Mouse (Mus musculus) layer of hippocampus, postnatal 36 days (tissue): ENCODE data around the gene Atrip. TPM values are rescaled to one million over a fixed set of nuclear protein-coding genes. Genes with fewer than 3 reads are reported as not detected.
A peak's percentile ranks its signal among the peaks of the same experiment; 100 is the strongest.

Experiments used
- DNase-seq, 2 experiments: peaks; one replicate each; pipeline ENCODE4 v3.0.0; 2022
- total RNA-seq, 2 experiments: library from RNA; stranded (reverse); gene quantifications; 2 replicates each; pipeline ENCODE4 v1.2.3; 2021

Gene Atrip
- 10 to 100 TPM; 28.1 to 31.0 TPM for total RNA-seq

DNA sequence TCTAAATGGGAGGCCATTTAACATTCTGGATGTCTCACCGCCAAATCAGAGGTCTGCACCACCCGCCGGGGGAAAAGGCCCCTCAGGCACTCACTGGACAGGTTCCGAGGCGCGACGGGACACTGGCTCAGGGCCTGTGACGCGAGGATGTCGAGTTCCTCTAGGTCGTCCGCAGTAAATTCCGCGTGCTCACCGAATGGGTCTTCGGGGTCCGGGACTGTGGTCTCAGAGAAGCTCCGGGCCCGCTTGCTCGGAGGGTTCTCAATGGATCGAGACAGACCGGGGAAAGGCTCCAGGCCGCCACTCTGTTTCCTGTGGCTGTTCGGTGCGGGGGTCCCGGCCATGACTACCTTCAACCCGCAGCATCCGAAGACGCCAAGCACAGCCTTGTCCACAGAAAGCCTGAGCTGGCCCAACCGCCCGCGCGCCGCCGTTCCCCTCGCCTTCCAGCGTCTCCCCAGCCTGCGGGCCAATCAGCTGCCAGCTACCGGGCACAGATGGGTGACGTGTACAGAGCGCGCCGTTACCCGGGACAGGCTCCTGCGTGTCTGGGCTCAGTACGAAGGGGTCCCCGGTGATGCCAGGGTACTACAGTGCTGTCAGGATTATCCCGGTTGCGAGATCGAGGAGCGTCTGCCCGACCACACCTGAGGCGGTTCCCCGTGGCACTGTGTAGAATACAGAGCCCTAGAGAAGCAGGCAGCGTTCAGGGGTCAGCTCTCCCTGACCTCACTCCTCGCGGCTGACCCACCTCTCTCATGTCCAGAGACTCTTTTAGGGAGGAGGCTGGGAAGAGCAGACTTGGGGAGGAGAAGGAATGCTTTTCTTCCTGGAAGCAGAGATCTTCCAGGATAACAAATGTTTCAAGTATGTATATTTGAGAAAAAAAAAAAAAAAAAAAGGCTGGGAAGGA, at the start of gene Atrip:
TSS of gene Atrip (minus strand) at position 464 of the 913 bp plus-strand sequence.
- DNase-seq: peak; percentile 92 to 94

DNA sequence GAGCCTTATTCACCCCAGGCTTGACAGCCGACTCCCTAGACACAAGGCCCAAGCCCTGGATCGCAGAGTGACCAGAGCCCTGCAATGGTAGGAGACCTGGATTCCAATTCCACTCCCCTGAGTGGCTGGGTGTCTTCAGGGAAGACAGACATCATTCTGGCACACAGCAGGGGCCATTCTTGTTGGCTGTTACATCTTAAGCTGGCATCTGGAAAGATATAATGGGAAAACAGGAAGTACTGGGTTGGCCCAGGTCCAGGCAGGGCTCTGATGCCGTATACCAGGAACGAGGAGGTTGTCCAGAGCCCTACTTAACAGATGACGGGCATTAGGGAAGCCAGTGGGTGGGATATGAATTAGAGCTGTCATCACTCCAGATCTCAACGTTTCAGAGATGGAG, 49.3 kb upstream of the Atrip start:
- no peak for DNase-seq

DNA sequence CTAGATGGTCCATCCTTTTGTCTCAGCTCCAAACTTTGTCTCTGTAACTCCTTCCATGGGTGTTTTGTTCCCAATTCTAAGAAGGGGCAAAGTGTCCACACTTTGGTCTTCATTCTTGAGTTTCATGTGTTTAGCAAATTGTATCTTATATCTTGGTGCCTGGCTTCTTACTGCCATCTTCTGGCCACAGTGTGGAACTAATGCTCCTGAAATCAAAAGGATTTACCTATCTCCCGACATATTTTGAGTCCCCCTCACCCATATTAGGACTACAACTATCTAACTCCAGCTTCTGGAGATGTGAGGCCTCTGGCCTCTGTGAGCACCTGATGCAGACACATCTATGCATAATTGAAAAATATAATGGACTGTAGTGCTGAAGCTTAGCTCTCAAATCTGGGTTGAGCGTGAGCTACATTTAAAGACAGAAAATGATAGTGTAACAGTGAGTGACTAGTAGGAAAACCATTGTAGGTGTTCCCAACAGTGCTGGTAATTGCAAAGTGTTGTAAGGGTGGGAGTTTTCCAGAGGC, 48.7 kb upstream of the Atrip start:
- peak in 1 of 2 experiments; percentile 26 for DNase-seq

- no peak for DNase-seq
These were observed 47.0 kb upstream of the Atrip start for GRCm38 (mm10) chr9:109120956-109121355.

- DNase-seq: no peak
These were observed 45.6 kb upstream of the Atrip start for GRCm38 (mm10) chr9:109119571-109119970.

DNA sequence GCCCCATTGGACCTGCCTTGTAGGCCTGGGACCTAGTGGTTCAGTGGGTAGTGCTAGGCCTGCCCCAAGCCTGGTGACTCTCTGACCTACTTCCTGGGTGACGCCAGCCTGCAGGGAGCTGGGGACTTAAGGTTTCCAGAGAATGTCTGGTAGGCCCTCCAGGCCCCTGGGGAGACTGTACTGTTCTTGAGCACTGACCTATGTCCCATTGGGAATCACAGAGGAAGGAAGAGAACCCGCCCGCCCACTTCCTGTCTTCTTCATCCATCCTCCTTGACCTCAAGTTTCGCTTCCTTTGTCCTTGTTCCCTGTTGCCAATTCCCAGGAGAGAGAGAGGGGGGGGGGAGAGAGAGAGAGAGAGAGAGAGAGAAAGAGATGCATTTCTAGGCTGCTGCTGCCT, 44.2 kb upstream of the Atrip start:
- DNase-seq: no peak

DNA sequence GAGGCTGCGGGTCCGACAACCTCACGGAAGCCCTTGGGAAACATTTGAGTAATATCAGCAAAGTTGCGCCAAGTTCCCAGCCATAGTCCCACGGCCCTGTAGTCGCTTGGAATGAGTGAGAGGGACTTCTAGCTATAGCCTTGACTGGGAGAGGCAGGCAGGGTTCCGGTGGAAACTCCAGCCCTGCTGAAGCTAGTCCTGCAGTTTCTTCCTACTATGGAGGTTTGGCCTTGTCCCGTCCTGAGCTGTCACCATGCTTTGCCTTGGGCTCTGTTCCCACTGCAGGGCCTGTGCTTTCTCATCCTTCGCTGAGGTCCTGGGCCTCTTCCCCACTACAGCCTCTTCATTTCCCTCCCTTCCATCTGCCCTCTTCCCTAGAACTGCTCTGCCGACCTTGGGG, 42.3 kb upstream of the Atrip start:
- no peak for DNase-seq

- no peak for DNase-seq
These were observed 40.9 kb upstream of the Atrip start for GRCm38 (mm10) chr9:109114871-109115270.

- no peak for DNase-seq
These were observed 40.4 kb upstream of the Atrip start for GRCm38 (mm10) chr9:109114276-109114675.

- no peak for DNase-seq
These were observed 39.4 kb upstream of the Atrip start for GRCm38 (mm10) chr9:109113331-109113730.

- no peak for DNase-seq
These were observed 37.7 kb upstream of the Atrip start for GRCm38 (mm10) chr9:109111591-109111990.

DNA sequence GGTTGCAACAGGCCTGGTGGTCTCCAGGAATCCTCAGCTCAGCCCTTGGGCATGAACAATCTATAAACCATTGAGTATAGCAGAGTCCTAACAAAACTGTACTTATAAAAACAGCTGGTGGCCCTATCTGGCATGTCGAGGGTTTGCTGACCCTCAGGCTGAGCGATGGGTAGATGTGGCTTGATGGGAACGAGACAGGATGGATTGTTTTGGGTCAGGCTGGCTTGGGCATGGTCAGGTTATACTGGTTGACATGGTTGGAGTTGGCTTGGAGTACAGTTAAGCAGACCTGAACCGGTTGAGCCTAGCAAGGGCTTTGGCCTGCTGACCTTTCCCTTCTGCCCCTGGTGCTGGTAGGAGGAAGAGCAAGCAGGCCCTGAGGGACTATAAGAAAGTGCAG, 37.2 kb upstream of the Atrip start:
- DNase-seq: no peak

GRCm38 (mm10) chr9:109110240-109110639, 36.3 kb upstream of the Atrip start:
- no peak for DNase-seq

DNA sequence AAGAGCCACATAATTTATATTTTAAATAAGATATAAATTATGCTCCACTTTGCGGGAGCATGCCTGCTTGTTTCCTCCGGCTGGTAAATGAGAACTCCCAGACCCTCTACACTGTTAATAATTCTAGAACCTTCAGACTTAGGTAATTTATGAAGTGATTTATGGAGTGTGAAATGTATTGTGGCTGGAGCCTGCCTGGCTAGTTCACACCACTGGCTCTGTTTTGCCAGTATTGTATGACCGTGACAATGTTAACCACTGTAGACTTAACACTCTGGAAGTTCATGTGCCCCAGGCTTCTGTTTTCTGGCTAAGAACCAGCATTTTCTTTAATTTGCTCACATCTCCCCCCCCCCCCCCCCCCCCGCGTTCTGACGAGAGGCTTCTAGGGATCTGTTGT, 33.4 kb upstream of the Atrip start:
- DNase-seq: no peak

DNA sequence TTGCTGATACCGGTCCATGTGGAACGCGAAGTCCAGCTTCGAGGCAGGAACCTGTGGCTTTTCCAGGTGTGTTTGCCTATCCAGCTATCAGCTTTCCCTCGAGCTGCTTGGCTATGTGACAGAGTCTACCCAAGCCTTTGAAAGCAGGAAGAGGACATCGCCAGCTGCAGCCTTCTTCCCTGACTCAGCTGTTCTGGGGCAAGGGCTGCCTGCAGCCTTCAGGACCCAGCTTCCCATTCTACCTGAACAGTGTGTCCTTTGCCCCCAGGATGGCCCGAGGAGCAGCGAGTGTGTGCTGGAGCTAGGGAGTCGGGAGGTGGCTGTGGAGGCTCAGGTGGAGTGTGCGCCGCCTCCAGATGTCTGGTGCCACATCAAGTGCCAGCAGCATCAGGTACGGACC, 31.7 kb upstream of the Atrip start:
- no peak for DNase-seq

DNA sequence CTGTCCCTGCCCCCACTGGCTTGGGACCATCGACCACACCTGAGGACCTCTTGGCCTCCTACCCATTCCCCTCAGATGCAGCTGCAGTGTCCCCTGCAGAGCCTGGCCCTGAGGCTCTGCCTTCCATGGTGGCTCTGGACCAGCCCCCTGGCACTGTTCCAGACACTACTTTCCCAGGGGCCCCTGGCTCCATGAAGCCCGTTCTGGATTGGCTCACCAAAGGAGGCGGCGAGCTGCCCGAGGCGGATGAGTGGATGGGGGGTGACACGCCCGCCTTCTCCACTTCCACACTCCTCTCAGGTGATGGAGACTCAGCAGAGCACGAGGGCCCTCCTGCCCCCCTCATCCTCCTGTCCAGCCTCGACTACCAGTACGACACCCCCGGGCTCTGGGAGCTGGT, 31.1 kb upstream of the Atrip start:
- DNase-seq: peak; percentile 35 to 53

DNA sequence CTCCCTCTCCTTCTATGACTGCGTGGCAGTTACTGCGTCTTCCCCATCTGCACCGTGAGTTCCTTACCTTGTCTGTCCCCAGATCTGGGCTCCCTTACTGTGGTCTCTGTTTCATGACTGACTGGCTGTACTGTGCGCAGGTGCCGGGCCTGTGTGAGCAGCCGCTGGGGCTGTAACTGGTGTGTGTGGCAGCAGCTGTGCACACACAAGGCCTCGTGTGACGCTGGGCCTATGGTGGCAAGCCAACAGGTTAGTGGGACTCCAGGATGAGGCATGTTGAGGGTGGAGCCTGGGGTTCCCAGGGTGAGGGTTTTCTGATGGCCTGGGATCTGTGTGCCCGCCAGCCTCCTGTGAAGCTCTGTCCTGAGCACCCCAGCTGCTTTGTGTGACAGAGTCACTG, 30.2 kb upstream of the Atrip start:
- no peak for DNase-seq

DNA sequence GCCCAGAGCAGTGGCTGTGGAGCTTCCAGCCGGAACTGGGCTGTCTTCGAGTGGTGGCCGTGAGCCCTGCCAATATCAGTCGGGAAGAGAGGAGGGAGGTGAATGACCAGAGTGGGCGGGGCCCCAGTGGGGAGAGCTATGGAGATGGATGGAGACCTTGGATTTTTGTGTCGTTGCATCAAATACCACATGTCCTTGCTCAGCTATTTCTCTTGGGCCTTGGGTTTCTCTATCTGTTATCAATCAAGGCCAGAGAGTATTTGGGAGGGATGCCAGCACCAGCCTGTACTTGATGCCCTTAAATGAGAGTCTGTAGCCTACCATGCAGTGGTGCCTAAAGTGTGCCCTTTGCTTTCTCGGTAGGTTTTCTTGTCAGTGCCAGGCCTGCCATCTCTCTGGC, 29.3 kb upstream of the Atrip start:
- DNase-seq: no peak

DNA sequence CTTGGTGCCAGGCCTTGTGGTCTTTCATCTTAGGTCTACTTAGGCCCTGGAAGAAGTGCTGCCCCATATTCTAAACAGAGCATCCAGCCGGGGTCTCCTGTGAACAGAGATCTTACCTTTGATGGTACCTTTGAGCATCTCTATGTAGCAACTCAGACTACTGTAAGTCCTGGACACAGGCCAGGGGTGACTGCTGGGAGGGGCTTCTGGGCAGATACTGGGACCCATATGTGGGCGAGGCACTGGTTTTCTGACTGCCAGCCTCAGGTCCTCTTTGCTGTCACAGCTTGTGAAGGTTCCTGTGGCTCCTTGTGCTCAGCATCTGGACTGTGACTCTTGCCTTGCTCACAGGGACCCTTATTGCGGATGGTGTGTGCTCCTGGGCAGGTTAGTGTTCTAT, 28.6 kb upstream of the Atrip start:
- no peak for DNase-seq

GRCm38 (mm10) chr9:109101933-109102445, 28.1 kb upstream of the Atrip start:
- DNase-seq: no peak

DNA sequence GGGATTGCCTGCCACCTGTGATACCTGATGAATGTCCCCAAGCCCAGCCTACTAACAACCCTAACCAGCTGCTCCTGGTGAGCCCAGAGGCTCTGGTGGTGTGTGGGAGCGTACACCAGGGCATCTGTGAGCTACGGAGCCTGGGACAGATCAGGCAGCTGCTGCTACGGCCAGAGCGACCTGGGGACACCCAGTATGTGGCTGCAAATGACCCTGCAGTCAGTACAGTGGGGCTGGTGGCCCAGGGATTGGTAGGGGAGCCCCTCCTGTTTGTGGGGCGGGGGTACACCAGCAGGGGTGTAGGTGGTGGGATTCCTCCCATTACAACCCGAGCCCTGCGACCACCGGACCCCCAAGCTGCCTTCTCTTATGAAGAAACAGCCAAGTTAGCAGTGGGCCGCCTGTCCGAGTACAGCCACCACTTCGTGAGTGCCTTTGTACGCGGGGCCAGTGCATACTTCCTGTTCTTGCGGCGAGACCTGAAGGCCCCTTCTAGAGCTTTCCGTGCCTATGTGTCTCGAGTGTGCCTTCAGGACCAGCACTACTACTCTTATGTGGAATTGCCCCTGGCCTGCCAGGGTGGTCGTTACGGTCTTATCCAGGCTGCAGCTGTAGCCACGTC, 26.5 kb upstream of the Atrip start:
- DNase-seq: no peak

DNA sequence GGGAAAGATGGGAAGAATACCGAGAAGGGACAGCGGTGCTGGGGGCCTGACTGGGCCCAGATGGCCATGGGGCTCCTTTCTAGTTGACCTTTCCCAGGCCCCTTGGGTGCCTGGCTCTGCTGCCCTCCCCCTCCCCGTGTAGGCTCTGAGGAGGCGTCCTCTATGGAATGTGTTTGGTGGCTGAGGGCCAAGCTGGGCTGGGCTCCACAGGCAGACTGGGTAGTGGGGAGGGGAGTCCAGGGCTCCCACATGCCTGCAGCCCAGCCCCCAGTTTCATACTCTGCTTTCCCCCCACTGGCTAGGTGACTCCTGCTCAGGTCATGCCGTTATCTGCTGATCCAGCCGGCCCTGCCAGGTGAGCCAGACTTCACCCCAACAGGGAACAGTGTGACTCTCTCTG, 25.0 kb upstream of the Atrip start:
- DNase-seq: peak; percentile 51 to 66

DNA sequence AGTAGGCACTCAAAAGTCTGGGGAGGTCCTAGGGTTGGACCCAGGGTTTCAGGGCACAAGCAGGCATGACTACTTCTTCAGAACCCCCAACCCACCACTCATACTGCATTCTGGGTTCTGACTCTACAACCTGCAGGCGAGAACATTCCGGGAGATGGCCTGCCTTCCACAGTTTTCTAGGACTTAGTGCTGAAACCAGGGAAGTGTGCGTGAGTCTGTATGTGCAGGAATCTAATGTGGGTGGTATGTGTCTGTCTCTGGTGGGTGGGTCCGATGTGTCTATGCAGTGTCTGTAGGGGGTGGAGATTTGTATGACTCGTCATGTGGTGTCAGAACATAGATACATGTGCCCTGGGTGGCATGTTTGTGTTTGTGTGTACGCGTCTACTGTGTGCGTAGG, 24.4 kb upstream of the Atrip start:
- DNase-seq: no peak

GRCm38 (mm10) chr9:109097831-109098230, 23.9 kb upstream of the Atrip start:
- DNase-seq: peak; percentile 78 to 83
